Mouse (Mus musculus): ENCODE measurements around the gene Pfkfb2. TPM values are rescaled to one million over a fixed set of nuclear protein-coding genes. Genes with fewer than 3 reads are reported as not detected.

The Pfkfb2 gene
- polyA plus RNA-seq, 1 experiment from 2014 or later: 5.1 TPM

DNA sequence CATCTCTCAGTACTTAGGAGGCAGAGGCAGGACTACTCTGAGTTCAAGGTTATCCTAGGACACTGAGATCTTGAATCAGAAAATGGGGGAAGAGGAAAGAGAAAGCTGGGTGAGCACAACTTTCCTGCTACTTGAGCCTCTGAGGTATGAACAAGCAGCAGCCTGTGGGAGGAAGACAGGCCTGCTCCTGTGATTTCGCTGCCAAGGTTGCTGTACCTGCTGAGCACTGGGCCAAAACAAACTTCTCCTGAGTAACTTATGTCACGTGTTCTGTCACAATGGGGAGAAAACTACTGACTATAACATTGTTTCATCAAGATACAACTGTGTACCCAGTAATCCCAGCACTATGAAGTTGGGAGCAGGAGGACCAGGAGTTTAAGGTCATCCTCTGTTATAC lies 25.4 kb downstream of the Pfkfb2 start:
- Histone ChIP-seq H3K27me3 (ENCODE audit: control insufficient read depth, insufficient read depth, low read length) (no peaks in the 10 kb centered on the region), H3K9ac (replicated peaks; ENCODE audit: low read length) (no peak overlapping the region), H3K4me1 (ENCODE audit: control insufficient read depth, insufficient read depth, low read length) (no peaks in the 10 kb centered on the region), H3K4me3 (ENCODE audit: low read depth, low read length) (no peak overlapping the region), H3K27ac (replicated peaks; ENCODE audit: low read depth, low read length) (no peak overlapping the region), H3K4me2 (ENCODE audit: low read depth, low read length) (no peak overlapping the region), H3K9me3 (replicated peaks; ENCODE audit: control insufficient read depth, low read length) (no peaks in the 10 kb centered on the region), H3K36me3 (replicated peaks; ENCODE audit: control insufficient read depth, insufficient read depth, low read depth, low read length) (no peaks in the 10 kb centered on the region)
- WGBS: 83% methylated on average over 2 of the region's 2 CpGs
- ATAC-seq (replicated peaks; ENCODE audit: insufficient number of reproducible peaks, low FRiP score, low TSS enrichment, low read depth) (no peak), DNase-seq (ENCODE audit: low spot score) (no peak)

DNA sequence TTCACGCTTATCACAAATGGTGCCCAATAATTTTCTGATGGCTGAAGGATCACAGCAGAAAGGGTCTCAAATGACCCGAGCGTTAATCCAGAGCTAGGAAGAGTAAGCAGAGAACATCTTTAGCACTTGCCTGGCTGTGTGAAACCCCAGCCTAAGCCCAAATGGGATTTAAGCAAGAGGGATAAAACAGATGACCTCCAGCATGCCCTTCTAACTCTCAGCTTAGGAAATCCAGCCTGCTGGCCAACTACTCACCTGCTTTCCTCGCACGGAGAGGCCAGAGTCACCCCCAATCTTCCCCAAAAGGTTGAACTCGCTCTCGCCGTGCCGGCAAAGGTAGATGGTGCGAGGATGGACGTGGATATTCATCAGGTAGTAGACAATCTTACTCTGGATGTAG lies 27.1 kb downstream of the Pfkfb2 start:
- no peaks in the 10 kb centered on the region for H3K9me3 ChIP-seq (replicated peaks; ENCODE audit: control insufficient read depth, low read length)
- H3K27me3 ChIP-seq (ENCODE audit: control insufficient read depth, insufficient read depth, low read length): no peaks in the 10 kb centered on the region
- H3K36me3 ChIP-seq (replicated peaks; ENCODE audit: control insufficient read depth, insufficient read depth, low read depth, low read length): no peaks in the 10 kb centered on the region
- H3K4me2 ChIP-seq (ENCODE audit: low read depth, low read length): no peak overlapping the region
- ATAC-seq (replicated peaks; ENCODE audit: insufficient number of reproducible peaks, low FRiP score, low TSS enrichment, low read depth) (no peak), DNase-seq (ENCODE audit: low spot score) (no peak)
- 95% methylated on average over 11 of the region's 11 CpGs for WGBS
- H3K9ac ChIP-seq (replicated peaks; ENCODE audit: low read length): no peak overlapping the region
- H3K27ac ChIP-seq (replicated peaks; ENCODE audit: low read depth, low read length): no peak overlapping the region
- H3K4me1 ChIP-seq (ENCODE audit: control insufficient read depth, insufficient read depth, low read length): no peaks in the 10 kb centered on the region
- no peak overlapping the region for H3K4me3 ChIP-seq (ENCODE audit: low read depth, low read length)

DNA sequence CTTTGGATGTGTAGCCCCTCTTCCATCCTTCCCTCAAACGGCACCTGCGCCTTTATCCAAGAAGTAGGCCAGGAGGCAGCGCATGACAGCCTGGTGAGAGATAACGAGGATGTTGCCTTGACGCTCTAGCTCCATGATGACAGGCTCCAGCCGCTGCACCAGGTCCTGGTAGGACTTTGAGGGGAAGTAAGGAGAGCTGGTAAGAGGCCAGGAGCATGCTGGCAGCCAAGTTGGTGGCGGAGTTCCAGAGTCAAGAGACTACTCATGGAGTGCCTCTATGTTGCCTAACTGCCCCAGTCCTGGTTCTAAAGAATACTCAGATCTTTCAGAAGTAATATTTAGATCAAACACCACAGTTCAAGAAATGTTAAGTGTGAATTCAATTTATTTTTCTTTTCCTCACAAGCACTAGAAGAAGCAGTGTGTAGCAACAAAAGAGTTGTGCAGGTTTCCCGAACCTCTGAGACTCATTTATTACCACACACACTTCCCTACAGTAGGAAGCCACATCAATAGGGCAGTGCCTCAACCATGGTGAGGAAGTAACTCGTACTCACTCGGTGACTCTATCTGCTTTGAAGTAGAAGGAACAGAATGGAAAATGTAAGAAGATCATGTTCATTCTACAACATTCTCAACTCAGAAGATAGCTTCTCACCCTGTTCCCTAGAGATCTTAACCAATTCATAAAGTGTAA lies 29.0 kb downstream of the Pfkfb2 start:
- no peak overlapping the region for H3K4me3 ChIP-seq (ENCODE audit: low read depth, low read length)

DNA sequence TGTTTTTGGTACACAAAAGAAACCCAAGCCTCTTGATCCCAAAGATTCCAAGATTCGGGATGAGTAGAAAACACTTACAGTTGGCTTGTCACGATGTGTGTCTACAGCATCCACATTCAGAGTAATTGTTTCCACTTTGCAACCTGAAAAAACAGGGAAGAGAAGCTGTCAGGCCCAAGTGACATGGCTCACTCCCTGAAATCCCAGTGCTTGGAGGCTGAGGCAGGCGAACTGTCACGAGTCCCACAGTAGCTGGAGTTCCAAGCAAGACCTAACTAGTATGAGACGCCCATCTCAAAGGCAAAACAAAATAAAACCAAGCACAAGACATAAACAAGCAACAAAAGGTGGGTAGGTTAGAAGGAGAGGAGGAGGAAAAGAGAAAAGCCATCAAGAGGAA lies 30.5 kb downstream of the Pfkfb2 start:
- 92% methylated on average over 5 of the region's 5 CpGs for WGBS

More for the DNA sequence above, 29.0 kb downstream of the Pfkfb2 start:
- Histone ChIP-seq H3K4me2 (ENCODE audit: low read depth, low read length) (no peak overlapping the region), H3K9me3 (replicated peaks; ENCODE audit: control insufficient read depth, low read length) (no peaks in the 10 kb centered on the region), H3K27ac (replicated peaks; ENCODE audit: low read depth, low read length) (no peak overlapping the region), H3K36me3 (replicated peaks; ENCODE audit: control insufficient read depth, insufficient read depth, low read depth, low read length) (no peaks in the 10 kb centered on the region), H3K9ac (replicated peaks; ENCODE audit: low read length) (no peak overlapping the region), H3K27me3 (ENCODE audit: control insufficient read depth, insufficient read depth, low read length) (no peaks in the 10 kb centered on the region), H3K4me1 (ENCODE audit: control insufficient read depth, insufficient read depth, low read length) (no peaks in the 10 kb centered on the region)
- DNase-seq (ENCODE audit: low spot score) (no peak), ATAC-seq (replicated peaks; ENCODE audit: insufficient number of reproducible peaks, low FRiP score, low TSS enrichment, low read depth) (no peak)
- WGBS: 91% methylated on average over 10 of the region's 10 CpGs

DNA sequence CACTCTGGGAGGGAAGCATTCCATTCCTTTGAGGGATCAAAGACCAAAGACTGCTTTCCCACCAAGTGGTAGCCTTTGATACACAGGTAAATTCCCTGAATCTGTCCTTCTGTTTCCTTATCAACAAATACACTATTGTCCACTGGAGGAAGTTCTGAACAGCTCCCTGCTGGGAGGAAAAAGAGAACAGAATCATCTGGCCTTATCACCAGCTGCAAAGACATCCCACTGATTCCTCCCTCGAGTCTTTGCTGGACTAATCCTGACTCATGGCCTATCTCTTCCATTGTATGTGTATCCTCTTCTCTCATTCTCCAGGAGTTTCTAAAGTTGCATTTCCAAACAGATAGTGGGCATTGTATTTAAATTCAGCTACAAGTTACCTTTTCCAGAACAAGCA lies 45.1 kb downstream of the Pfkfb2 start:
- Histone ChIP-seq H3K4me3 (ENCODE audit: low read depth, low read length) (no peak overlapping the region), H3K36me3 (replicated peaks; ENCODE audit: control insufficient read depth, insufficient read depth, low read depth, low read length) (no peaks in the 10 kb centered on the region), H3K9ac (replicated peaks; ENCODE audit: low read length) (no peak overlapping the region), H3K27me3 (ENCODE audit: control insufficient read depth, insufficient read depth, low read length) (no peaks in the 10 kb centered on the region), H3K9me3 (replicated peaks; ENCODE audit: control insufficient read depth, low read length) (no peaks in the 10 kb centered on the region), H3K4me2 (ENCODE audit: low read depth, low read length) (no peak overlapping the region), H3K4me1 (ENCODE audit: control insufficient read depth, insufficient read depth, low read length) (no peaks in the 10 kb centered on the region), H3K27ac (replicated peaks; ENCODE audit: low read depth, low read length) (no peak overlapping the region)
- WGBS: 50% methylated on average over 1 of the region's 1 CpGs
- DNase-seq (ENCODE audit: low spot score) (no peak), ATAC-seq (replicated peaks; ENCODE audit: insufficient number of reproducible peaks, low FRiP score, low TSS enrichment, low read depth) (no peak)

More for the DNA sequence above, 30.5 kb downstream of the Pfkfb2 start:
- Histone ChIP-seq H3K4me1 (ENCODE audit: control insufficient read depth, insufficient read depth, low read length) (no peaks in the 10 kb centered on the region), H3K27me3 (ENCODE audit: control insufficient read depth, insufficient read depth, low read length) (no peaks in the 10 kb centered on the region), H3K9me3 (replicated peaks; ENCODE audit: control insufficient read depth, low read length) (no peaks in the 10 kb centered on the region), H3K27ac (replicated peaks; ENCODE audit: low read depth, low read length) (no peak overlapping the region), H3K4me2 (ENCODE audit: low read depth, low read length) (no peak overlapping the region), H3K9ac (replicated peaks; ENCODE audit: low read length) (no peak overlapping the region), H3K4me3 (ENCODE audit: low read depth, low read length) (no peak overlapping the region), H3K36me3 (replicated peaks; ENCODE audit: control insufficient read depth, insufficient read depth, low read depth, low read length) (no peaks in the 10 kb centered on the region)
- ATAC-seq (replicated peaks; ENCODE audit: insufficient number of reproducible peaks, low FRiP score, low TSS enrichment, low read depth) (no peak), DNase-seq (ENCODE audit: low spot score) (no peak)

DNA sequence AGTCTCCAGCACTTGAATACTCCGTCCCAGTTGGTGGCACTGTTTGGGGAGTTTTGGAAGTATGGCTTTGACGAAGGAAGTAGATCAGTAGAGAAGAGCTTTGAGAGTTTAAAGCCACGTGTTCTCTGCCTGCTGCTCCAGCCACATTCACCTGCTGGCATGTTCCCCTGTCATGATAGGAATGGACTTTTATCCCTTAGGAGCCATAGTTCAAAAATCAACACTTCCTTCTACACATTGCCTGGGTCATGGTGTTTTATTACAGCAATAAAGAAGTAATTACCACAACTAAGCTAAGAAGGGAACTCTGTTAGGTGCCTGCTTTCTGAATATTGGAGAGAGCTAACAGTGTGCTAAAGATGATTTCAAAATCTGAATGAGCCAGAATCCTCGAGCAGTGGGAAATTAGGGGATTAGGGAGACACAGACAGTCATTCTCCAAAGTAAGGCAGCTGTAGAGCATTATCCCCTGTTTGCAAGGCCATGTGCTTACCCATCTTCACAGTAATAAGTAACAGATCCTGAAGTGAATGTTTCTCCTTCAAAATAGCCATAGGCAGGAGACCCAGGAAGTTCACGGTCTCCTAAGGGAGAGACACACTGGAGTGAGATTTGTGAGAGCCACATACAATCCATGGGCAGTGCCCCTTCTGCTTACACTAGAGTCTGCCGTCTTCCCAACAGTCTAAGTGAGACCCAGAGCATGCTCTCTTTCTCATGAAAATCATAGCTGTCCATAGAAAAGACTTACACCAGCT lies 47.2 kb downstream of the Pfkfb2 start:
- Histone ChIP-seq H3K27ac (replicated peaks; ENCODE audit: low read depth, low read length) (no peak overlapping the region), H3K27me3 (ENCODE audit: control insufficient read depth, insufficient read depth, low read length) (no peaks in the 10 kb centered on the region), H3K9ac (replicated peaks; ENCODE audit: low read length) (no peak overlapping the region), H3K4me2 (ENCODE audit: low read depth, low read length) (no peak overlapping the region), H3K4me1 (ENCODE audit: control insufficient read depth, insufficient read depth, low read length) (no peaks in the 10 kb centered on the region), H3K36me3 (replicated peaks; ENCODE audit: control insufficient read depth, insufficient read depth, low read depth, low read length) (no peaks in the 10 kb centered on the region), H3K9me3 (replicated peaks; ENCODE audit: control insufficient read depth, low read length) (no peaks in the 10 kb centered on the region), H3K4me3 (ENCODE audit: low read depth, low read length) (no peak overlapping the region)
- 69% methylated on average over 6 of the region's 6 CpGs for WGBS
- DNase-seq (ENCODE audit: low spot score): no peak
- ATAC-seq (replicated peaks; ENCODE audit: insufficient number of reproducible peaks, low FRiP score, low TSS enrichment, low read depth): no peak

DNA sequence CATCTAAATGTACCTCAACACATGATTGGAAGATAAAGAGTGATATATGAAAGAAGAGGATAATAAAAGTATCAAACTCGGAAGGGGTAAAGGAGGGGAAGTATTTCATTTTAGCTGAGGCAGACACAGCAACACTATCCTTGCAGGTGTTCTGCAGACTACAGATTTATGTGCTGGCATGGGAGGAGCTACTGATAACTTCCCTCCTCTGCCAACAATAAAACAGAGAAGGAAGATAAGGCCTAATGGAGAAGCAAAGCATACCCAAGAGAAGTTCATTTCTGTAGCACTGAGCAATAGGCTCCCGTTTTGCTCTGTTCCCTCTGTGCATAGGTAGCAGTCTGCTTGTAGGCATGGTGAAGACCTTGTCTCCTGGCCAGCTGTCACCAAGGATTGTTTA lies 48.0 kb downstream of the Pfkfb2 start:
- Histone ChIP-seq H3K9me3 (replicated peaks; ENCODE audit: control insufficient read depth, low read length) (no peaks in the 10 kb centered on the region), H3K36me3 (replicated peaks; ENCODE audit: control insufficient read depth, insufficient read depth, low read depth, low read length) (no peaks in the 10 kb centered on the region), H3K4me2 (ENCODE audit: low read depth, low read length) (no peak overlapping the region), H3K27ac (replicated peaks; ENCODE audit: low read depth, low read length) (no peak overlapping the region), H3K27me3 (ENCODE audit: control insufficient read depth, insufficient read depth, low read length) (no peaks in the 10 kb centered on the region), H3K4me3 (ENCODE audit: low read depth, low read length) (no peak overlapping the region), H3K4me1 (ENCODE audit: control insufficient read depth, insufficient read depth, low read length) (no peaks in the 10 kb centered on the region), H3K9ac (replicated peaks; ENCODE audit: low read length) (no peak overlapping the region)
- ATAC-seq (replicated peaks; ENCODE audit: insufficient number of reproducible peaks, low FRiP score, low TSS enrichment, low read depth) (no peak), DNase-seq (ENCODE audit: low spot score) (no peak)
- 93% methylated on average over 2 of the region's 2 CpGs for WGBS

DNA sequence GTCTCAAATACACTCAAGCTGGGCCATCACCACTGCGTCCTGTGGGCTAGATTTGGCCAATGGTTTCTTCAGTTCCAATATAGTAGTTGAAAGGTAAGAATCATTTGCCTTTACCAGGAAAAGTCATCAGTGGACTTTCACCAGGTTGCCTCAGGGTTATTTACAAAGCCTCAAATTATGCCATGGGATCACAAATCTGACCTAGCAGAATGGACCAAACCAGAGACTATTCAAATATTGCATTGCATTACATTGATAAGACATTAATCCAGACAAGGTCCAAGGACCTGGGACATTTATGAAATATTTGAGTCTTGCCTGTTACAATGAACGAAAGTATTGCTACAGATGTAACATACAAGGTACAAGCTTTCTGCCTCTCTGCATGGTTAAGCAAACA lies 50.5 kb downstream of the Pfkfb2 start:
- 85% methylated on average over 2 of the region's 2 CpGs for WGBS
- no peaks in the 10 kb centered on the region for H3K4me1 ChIP-seq (ENCODE audit: control insufficient read depth, insufficient read depth, low read length)
- H3K27ac ChIP-seq (replicated peaks; ENCODE audit: low read depth, low read length): no peak overlapping the region
- no peak overlapping the region for H3K4me2 ChIP-seq (ENCODE audit: low read depth, low read length)
- ATAC-seq (replicated peaks; ENCODE audit: insufficient number of reproducible peaks, low FRiP score, low TSS enrichment, low read depth): no peak
- H3K9me3 ChIP-seq (replicated peaks; ENCODE audit: control insufficient read depth, low read length): no peaks in the 10 kb centered on the region
- H3K9ac ChIP-seq (replicated peaks; ENCODE audit: low read length): no peak overlapping the region
- H3K4me3 ChIP-seq (ENCODE audit: low read depth, low read length): no peak overlapping the region
- H3K27me3 ChIP-seq (ENCODE audit: control insufficient read depth, insufficient read depth, low read length): no peaks in the 10 kb centered on the region
- no peaks in the 10 kb centered on the region for H3K36me3 ChIP-seq (replicated peaks; ENCODE audit: control insufficient read depth, insufficient read depth, low read depth, low read length)
- no peak for DNase-seq (ENCODE audit: low spot score)
